Mouse (Mus musculus) small intestine, adult 2 months (tissue): ENCODE measurements around the gene Gm17654. TPM values are rescaled to one million over a fixed set of nuclear protein-coding genes. Genes with fewer than 3 reads are reported as not detected.
"Not testable (repeated sequence)": the region's sequence is repeated elsewhere in the genome, so short reads cannot be mapped to it uniquely, and the experiment has no call there.

Source experiments
- H3K27ac ChIP-seq: fragments of 200-500 bp; 2 replicates; pipeline ENCODE4 v1.5.1; 2012; ENCODE audit warnings: low read depth, low read length, control low read depth, inconsistent platforms; ENCODE audit not compliant: insufficient read depth
- H3K27me3 ChIP-seq: fragments of 200-500 bp; 2 replicates; pipeline ENCODE4 v1.6.1; 2012; ENCODE audit warnings: mild to moderate bottlenecking, moderate library complexity, low read length, inconsistent platforms; ENCODE audit not compliant: control insufficient read depth, insufficient read depth
- H3K36me3 ChIP-seq: fragments of 200-500 bp; 2 replicates; pipeline ENCODE4 v1.6.1; 2012; ENCODE audit warnings: mild to moderate bottlenecking, low read length, control low read depth, inconsistent platforms; ENCODE audit not compliant: control insufficient read depth, insufficient read depth
- H3K4me1 ChIP-seq: fragments of 200-500 bp; 2 replicates; pipeline ENCODE4 v1.6.1; 2012; ENCODE audit warnings: low read length, inconsistent platforms, mixed read lengths; ENCODE audit not compliant: control insufficient read depth, insufficient read depth, insufficient read length
- H3K4me3 ChIP-seq: fragments of 200-500 bp; 2 replicates; pipeline ENCODE4 v1.5.1; 2012; ENCODE audit warnings: low read depth, mild to moderate bottlenecking, control low read depth, inconsistent platforms, low read length, moderate library complexity
- WGBS: fragments of 180-500 bp; shearing (Covaris S2); methylation state at CpG from one replicate; pipeline ENCODE4 v1.1.7; 2018; 5-methylcytosine and 5-hydroxymethylcytosine counted together
- polyA plus RNA-seq: library from polyadenylated mRNA; depleted of rRNA; stranded (reverse); fragments of >200 nt; gene quantifications from 2 replicates; pipeline ENCODE4 v1.2.3, GENCODE M21; 2012; rRNA removed

Gene Gm17654
- polyA plus RNA-seq = not detected in 2 replicates

GRCm38 (mm10) chr14:43579046-43579445 is at the start of gene Gm17654:
TSS of gene Gm17654 (minus strand) at chr14:43579146.
- not testable (repeated sequence) for H3K27me3 ChIP-seq, H3K4me3 ChIP-seq, H3K36me3 ChIP-seq, H3K27ac ChIP-seq, H3K4me1 ChIP-seq
- WGBS = 80% methylated on average over 1 of the region's 2 CpGs

DNA sequence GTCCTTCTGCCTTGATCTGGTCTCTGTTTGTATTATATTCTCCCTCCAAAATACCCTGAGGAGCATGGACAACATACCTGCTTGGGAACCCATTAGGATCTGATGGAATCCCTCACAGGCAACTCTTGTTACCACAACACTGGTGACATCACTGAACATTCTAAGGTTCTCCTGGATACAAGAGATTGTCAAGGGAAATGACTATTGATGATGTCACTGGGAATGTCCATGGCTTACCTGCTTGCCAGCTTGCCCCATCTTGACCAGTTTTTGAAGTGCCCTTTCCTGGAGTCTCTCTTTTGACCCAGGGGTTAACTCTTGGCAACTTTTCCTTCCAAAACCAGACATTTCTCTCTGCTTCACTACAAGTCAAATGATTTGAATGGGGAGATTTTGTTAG is 29.0 kb upstream of the Gm17654 start, which contains the start of gene Gm10375:
Gene Gm10375, minus strand, starts transcription at position 101 of the 400 bp plus-strand sequence.
- H3K27me3 ChIP-seq, H3K36me3 ChIP-seq, H3K27ac ChIP-seq, H3K4me3 ChIP-seq, H3K4me1 ChIP-seq: not testable (repeated sequence)

DNA sequence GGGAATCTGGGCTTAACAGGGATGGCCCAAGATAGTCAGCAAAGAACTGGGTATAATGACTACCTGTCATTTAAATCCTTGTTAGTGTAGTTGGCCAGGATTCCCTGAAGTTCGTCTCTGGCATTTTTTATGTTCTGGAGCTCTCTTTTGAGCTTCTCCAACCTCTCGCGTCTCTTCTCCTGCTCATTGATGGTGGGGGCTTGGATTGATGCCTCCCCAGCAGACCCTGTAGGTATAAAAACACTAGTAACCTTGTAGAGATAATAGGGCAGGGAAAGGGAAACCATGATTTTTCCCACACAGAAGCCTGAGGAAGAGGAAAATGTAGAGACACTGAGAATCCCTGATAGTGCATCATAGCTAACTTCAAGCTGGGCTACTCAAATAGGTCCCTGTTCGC is 977 bp downstream of the Gm17654 start:
- not testable (repeated sequence) for H3K27ac ChIP-seq, H3K36me3 ChIP-seq, H3K4me1 ChIP-seq, H3K4me3 ChIP-seq, H3K27me3 ChIP-seq
- 81% methylated on average over 4 of the region's 4 CpGs for WGBS

GRCm38 (mm10) chr14:43552271-43552670 is 26.7 kb downstream of the Gm17654 start:
- not testable (repeated sequence) for H3K4me1 ChIP-seq, H3K4me3 ChIP-seq, H3K27me3 ChIP-seq, H3K36me3 ChIP-seq, H3K27ac ChIP-seq
- WGBS = 80% methylated on average over 2 of the region's 2 CpGs

DNA sequence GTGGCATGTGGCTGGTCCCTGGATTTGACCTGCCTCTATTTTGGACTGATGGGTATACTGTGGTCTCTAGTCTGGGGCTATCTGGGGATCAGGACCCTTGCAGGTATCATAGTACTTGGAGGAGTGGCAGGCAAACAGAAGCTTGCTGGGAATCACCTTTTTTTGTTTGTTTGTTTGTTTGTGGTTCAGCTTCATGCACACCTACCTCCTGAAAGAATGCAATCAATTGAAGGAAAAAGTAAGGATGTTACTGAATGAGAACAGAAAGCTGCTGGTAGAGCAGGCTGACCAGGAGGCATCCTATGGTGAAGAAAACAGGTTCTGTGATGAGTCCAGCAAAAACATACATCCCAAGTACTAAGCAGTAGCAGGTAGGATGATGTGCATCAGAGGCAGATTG is 32.7 kb downstream of the Gm17654 start:
- not testable (repeated sequence) for H3K36me3 ChIP-seq, H3K27me3 ChIP-seq, H3K4me1 ChIP-seq, H3K27ac ChIP-seq, H3K4me3 ChIP-seq

DNA sequence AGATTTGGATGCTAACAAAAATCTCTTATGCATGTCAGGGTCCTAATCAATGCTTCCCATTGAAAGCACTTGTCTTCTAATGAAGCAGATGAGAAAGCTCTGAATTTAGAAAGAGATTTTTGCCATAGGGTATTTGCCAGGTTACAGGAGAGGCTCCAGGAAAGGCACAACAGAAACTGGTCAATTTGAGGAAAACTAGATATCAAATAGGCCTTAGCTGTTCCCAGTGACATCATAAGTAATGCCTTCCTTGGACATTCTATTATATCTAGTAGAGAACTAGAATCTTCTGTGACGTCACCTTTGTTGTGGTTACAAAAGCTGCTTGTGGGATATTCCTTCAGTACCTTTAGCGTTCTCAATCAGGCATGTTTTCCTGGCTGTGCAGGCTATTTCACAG is 35.7 kb downstream of the Gm17654 start, which contains the start of gene Gm5799:
Gene Gm5799, plus strand, starts transcription at position 301 of the 400 bp plus-strand sequence.
- not testable (repeated sequence) for H3K27ac ChIP-seq, H3K36me3 ChIP-seq, H3K27me3 ChIP-seq, H3K4me1 ChIP-seq, H3K4me3 ChIP-seq
- 83% methylated on average over 2 of the region's 2 CpGs for WGBS

DNA sequence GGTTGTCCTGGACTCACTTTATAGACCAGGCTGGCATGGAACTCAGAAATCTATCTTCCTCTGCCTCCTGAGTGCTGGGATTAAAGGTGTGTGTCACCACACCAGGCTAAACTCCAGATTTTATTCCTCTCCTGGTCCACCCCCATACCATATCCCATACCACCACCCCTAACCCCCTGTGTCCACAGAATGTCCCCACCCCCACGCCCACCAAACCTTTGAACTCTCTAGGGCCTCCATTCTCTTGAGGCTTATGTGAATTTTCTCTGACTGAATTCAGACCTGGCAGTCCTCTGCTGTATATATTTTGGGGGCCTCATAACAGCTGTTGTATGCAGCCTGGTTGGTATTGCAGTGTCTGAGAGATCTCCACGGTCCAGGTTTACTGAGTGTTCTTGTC is 40.8 kb downstream of the Gm17654 start:
- not testable (repeated sequence) for H3K27me3 ChIP-seq, H3K27ac ChIP-seq, H3K4me1 ChIP-seq, H3K4me3 ChIP-seq, H3K36me3 ChIP-seq
- 62% methylated on average over 2 of the region's 2 CpGs for WGBS

DNA sequence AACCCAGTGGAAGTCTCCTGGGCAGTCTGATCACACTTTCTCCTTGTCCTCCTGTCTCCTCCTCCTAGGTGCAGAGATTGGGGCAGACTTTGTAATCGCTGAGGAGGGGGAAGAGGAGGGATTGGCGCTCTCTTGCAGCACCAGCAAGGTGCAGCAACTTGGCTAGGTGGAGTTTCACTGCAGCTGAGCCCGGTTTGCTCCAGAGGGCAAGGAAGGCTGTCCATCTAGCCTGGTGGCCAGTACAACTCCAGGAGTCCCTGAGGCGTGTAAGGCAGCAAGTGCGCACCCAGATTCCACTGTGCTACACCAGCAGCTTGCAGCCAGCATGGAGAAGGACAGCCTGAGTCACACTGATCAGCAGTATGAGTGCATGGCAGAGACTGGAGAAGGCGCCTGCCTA is 46.6 kb downstream of the Gm17654 start:
- not testable (repeated sequence) for H3K27me3 ChIP-seq, H3K4me1 ChIP-seq
- 66% methylated on average over 6 of the region's 6 CpGs for WGBS

GRCm38 (mm10) chr14:43532011-43532383 is 46.9 kb downstream of the Gm17654 start:
- not testable (repeated sequence) for H3K27ac ChIP-seq, H3K4me1 ChIP-seq, H3K27me3 ChIP-seq, H3K4me3 ChIP-seq, H3K36me3 ChIP-seq
- WGBS = no CpG with 5 or more reads among the region's 6 CpGs

More for the DNA sequence above, 46.6 kb downstream of the Gm17654 start:
- not testable (repeated sequence) for H3K4me3 ChIP-seq, H3K36me3 ChIP-seq, H3K27ac ChIP-seq

- not testable (repeated sequence) for H3K27ac ChIP-seq, H3K27me3 ChIP-seq, H3K4me1 ChIP-seq, H3K36me3 ChIP-seq, H3K4me3 ChIP-seq
- 55% methylated on average over 14 of the region's 15 CpGs for WGBS
Measured at GRCm38 (mm10) chr14:43531052-43532010, 47.6 kb downstream of the Gm17654 start.
